Mouse (Mus musculus): ENCODE results near the gene Gnas.

Gene Gnas

GRCm38 (mm10) chr2:174284011-174284410 lies at the start of gene Gnas:
Gnas (plus strand) TSS chr2:174284320.
- DNase-seq (ENCODE audit: low spot score in 2 of 2): peak in 1 of 2 experiments; percentile 30

DNA sequence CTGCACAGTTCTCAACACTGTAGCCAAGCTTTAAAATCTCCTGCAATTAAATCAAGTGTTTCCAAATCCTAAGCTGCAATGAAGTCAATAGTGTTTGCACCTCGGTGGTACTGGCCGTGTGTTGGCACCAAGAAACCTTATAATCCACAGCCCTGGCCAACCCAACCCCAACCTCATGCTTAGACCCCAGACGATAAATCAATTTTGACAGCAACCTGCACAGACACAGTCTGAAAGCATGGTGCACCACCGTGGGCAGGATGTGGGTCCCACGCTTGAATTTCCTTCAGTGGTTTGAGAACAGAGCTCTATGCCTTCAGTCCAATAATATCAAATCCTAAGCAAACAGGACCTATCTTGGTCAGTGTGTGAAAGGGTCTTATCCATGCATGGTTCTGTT lies 41.7 kb upstream of the Gnas start:
- no peak for DNase-seq (ENCODE audit: low spot score in 2 of 2)

GRCm38 (mm10) chr2:174251963-174252362 lies 32.2 kb upstream of the Gnas start:
- no peak for DNase-seq (ENCODE audit: low spot score in 2 of 2)

DNA sequence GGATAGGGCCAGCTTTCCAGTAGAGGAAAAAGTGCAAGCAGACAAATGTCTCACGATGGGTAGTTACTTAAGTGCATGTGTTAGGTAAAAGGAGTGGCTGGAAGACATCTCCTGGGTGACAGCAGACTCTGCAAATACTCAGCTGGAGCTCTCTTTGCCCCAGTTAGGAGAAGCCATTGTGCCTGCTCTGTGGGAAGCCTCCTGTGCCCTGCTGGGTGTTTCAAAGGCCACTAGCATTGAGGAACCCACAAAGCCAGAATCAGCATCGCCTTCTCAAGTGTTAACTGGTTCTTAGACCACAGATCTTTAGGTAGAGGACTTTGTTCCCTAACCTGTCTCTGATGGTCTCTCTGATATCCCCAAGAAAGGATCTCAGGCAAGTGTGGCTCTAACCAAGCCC lies 26.8 kb upstream of the Gnas start:
- no peak for DNase-seq (ENCODE audit: low spot score in 2 of 2)

- no peak for DNase-seq (ENCODE audit: low spot score in 2 of 2)
Measured at GRCm38 (mm10) chr2:174260004-174260403, 24.1 kb upstream of the Gnas start.

DNA sequence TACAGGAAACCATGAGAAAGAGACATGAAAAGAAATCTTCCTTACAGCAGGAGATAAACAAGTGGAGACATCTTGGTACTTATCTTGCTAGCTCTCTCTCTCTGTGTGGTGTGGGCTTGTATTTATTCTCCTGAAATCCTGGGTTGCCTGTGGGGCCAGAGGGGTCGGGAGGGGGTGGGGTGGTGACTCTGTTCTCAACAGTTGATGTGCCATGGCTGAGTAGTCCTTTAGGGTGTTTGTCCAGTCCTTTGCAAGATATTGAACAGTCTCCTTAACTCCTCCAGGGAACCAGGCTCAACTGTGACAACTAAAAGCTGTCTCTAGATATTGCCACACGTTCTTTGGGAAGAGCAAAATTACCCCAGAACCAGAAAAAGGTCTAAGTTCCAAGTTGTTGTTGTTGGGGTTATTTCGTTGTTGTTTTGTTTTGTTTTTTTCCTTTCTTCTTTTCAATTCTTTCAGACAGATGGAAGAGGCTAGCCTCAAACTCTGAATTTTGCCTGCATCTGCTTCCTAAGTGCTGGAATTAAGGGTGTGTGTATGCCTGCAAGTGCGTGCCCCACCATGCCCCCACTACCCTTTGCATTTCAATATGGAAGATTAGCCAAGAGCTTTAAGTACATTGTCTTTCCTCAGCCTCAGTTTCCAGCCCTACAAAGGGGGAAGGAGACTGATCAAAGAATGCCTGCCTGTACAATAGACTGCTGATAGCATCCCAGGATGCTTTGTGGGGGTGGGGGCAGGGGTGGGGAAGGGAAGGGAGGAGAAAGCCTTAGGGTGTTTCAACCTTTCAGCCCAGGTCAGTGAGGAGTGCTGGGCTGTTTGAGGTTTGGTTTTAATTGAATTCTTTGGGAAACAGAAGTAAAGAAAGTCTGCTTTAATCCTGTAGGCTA lies 23.0 kb upstream of the Gnas start:
- no peak for DNase-seq (ENCODE audit: low spot score in 2 of 2)

- DNase-seq (ENCODE audit: low spot score in 2 of 2): no peak
Measured at GRCm38 (mm10) chr2:174261801-174262200, 22.3 kb upstream of the Gnas start.

GRCm38 (mm10) chr2:174263110-174263815 lies 20.9 kb upstream of the Gnas start:
- DNase-seq (ENCODE audit: low spot score in 2 of 2): no peak

- no peak for DNase-seq (ENCODE audit: low spot score in 2 of 2)
Measured at GRCm38 (mm10) chr2:174264248-174264647, 19.9 kb upstream of the Gnas start.

- no peak for DNase-seq (ENCODE audit: low spot score in 2 of 2)
Measured at GRCm38 (mm10) chr2:174270416-174270815, 13.7 kb upstream of the Gnas start.

- no peak for DNase-seq (ENCODE audit: low spot score in 2 of 2)
Measured at GRCm38 (mm10) chr2:174271459-174271858, 12.7 kb upstream of the Gnas start.

GRCm38 (mm10) chr2:174273131-174273530 lies 11.0 kb upstream of the Gnas start:
- no peak for DNase-seq (ENCODE audit: low spot score in 2 of 2)

DNA sequence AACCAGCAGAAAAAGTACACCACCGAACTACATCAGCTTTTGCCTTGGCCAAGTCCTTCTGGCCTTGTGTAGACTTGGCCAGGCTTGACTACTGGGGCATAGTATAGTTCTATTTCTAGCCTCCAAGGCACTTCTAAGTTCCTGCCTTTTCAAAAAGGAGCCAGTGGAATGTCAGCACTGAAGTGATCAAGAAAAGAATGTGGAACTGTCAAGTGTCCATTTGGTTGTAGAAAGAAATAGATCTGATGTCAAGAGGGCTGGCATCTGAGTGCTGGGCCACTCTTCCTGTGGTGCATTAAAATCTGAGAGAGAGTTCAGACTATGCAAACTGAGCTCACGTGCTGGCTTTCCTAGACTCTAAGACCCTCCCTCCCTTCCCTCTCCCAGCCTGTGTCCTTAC lies 10.2 kb upstream of the Gnas start:
- DNase-seq (ENCODE audit: low spot score in 2 of 2): no peak

- no peak for DNase-seq (ENCODE audit: low spot score in 2 of 2)
Measured at GRCm38 (mm10) chr2:174279771-174280170, 4.3 kb upstream of the Gnas start.

DNA sequence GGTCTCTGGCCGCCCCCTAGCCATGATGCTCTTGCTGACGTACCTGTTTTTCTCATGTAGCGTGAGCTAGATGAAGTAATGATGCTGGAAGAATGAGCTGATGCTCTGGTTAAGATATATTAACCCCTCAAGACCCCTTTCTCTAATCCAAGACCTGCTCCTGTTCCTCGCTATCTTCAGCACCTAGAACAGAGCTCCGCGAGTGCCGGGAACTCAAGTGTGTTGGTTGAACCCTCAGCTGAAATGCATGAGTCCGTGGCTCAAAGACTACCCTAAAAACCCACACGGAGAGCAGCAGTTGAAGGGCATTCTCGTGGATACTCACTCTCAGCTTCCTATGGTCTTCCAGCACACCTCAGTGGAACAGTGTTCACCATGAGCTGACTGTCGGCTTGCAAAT lies 779 bp upstream of the Gnas start:
- DNase-seq (ENCODE audit: low spot score in 2 of 2): no peak

DNA sequence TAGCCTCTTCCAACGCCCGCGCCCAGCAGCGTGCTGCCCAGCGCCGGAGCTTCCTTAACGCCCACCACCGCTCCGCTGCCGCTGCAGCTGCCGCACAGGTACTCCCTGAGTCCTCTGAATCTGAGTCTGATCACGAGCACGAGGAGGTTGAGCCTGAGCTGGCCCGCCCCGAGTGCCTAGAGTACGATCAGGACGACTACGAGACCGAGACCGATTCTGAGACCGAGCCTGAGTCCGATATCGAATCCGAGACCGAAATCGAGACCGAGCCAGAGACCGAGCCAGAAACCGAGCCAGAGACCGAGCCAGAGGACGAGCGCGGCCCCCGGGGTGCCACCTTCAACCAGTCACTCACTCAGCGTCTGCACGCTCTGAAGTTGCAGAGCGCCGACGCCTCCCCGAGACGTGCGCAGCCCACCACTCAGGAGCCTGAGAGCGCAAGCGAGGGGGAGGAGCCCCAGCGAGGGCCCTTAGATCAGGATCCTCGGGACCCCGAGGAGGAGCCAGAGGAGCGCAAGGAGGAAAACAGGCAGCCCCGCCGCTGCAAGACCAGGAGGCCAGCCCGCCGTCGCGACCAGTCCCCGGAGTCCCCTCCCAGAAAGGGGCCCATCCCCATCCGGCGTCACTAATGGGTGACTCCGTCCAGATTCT lies 812 bp downstream of the Gnas start:
- no peak for DNase-seq (ENCODE audit: low spot score in 2 of 2)

GRCm38 (mm10) chr2:174285921-174286470 lies 1.9 kb downstream of the Gnas start:
- DNase-seq (ENCODE audit: low spot score in 2 of 2): no peak

DNA sequence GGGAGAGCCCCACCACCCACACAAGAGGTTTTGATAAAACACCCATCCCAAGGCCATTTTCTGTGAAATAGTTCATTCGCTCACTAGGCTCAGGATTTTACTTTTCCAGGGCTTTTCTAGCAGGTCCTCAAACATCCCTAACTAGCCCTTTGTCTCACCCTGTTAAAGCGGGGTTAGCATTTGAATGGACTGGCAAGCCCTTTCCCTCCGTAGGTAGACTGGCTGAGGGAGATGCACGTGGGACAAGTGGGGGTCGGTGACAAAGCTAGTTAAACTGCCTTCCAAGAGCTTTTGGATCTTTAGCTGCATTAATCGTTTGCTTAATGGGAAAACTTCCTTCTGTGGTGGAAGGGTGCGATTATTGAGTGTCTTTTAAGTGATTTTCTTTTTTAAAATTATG lies 3.8 kb downstream of the Gnas start:
- DNase-seq (ENCODE audit: low spot score in 2 of 2): no peak

DNA sequence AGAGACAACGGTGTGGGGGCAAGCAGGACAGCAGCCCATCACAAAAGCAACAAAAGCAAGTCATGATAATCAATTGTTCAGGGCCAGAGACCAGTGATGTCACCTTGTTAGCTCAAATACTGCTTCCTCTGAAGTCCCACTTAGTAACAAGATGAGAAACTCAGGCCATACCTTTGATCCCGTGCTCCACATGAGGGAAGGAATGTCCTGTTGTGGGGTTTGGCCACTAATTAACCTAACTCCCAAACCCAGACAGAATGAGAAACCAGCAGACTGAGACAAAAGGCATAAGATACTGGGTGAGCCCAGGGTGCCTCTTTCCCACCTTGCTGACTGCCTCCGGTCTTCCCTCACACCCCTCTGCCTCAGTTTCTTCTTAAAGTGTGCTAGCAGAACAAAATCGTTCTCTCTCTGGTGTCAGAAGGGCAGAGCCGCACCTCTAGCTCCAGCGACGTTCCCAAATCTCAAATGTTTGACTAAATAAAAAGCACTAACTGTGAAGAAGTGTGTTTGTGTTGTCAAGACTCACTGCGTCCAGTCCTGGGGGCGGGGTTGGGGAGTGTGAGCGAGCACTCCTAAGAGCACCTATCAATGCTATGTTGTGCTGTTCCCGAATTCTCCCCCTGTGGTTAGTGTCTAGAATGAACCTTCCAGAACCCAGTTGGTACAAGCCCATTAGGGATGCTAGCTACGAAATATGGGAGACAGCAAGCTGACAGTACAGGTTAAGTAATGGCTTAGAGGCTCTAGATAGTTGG lies 4.7 kb downstream of the Gnas start:
- DNase-seq (ENCODE audit: low spot score in 2 of 2): no peak

GRCm38 (mm10) chr2:174291029-174291661 lies 7.0 kb downstream of the Gnas start:
- DNase-seq (ENCODE audit: low spot score in 2 of 2): no peak

- no peak for DNase-seq (ENCODE audit: low spot score in 2 of 2)
Measured at GRCm38 (mm10) chr2:174291662-174292030, 7.5 kb downstream of the Gnas start.
